Mouse (Mus musculus) T-helper 2 cell (primary cell): ENCODE results near the gene Hrc.
"Not testable (repeated sequence)": the region's sequence is repeated elsewhere in the genome, so short reads cannot be mapped to it uniquely, and the experiment has no call there.

Experiments
- in situ Hi-C: fragments of 300-600 bp; cut with MboI, MseI; formaldehyde crosslinking; loops from one replicate; pipeline ENCODE4 v1.15.1; 2025; ENCODE audit warnings: high pct_unique_total_duplicates

Hrc gene

DNA sequence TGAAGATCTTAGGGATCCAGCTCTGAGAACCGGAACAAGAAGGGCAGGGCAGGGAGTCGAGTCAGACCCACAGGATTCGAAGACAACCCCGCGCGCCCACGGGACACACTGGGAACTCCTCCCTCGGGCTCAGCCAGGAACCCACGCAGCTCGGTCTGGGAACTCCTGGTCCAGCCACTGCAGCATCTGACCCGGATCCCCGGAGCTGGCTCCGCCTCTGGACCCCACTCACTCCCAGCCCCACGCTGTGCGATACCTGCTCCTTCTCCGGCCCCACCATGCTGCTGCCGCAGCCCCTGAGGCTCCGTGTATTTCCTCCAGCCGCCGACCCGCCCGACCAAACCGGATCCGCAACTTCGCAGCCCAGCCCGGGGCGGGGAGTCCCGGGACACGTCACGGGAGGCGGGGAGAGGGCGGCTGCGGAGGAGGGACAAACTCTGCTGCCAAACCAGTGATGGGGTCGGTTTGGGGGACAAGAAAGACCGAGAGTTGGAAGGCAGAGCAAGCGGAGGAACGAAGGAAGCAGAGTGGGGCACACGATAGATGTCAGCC is 1.6 kb upstream of the Hrc start, which contains the start of gene Trpm4:
Gene Trpm4 (minus strand): TSS at position 350 of the 552 bp plus-strand sequence.
- in situ Hi-C loops = no loop called here

DNA sequence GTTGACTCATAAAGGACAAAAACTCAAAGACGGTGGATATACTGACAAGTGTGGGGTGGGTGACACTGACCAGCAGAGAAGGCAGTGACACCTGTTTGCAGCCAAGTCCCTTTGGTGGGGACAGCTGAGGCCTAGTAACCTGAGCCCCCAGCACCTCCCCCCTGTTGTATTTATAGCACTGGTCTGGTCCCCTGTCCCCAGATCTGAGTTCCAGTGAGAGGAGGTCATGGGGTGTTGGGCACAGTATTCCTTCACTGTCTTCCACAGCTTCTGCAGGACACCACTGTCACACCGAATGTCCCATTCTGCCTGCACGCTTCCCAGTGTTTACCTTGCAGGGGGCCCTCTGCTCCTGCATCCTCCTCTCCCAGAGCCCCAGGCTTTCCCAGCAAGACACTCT is 485 bp upstream of the Hrc start:
- in situ Hi-C loops = no loop called here

DNA sequence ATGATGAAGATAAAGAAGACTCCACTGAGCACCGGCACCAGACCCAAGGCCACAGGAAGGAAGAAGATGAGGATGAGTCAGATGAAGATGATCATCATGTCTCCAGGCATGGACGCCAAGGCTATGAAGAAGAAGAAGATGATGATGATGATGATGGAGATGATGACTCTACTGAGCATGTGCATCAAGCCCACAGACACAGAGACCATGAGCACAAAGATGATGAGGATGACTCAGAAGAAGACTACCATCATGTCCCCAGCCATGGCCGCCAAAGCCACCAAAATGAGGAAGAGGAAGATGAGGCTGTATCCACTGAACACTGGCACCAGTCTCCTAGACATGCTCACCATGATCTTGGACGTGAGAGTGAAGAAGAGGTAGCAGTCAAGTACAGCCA is 1.2 kb downstream of the Hrc start:
- in situ Hi-C loops = no loop called here

DNA sequence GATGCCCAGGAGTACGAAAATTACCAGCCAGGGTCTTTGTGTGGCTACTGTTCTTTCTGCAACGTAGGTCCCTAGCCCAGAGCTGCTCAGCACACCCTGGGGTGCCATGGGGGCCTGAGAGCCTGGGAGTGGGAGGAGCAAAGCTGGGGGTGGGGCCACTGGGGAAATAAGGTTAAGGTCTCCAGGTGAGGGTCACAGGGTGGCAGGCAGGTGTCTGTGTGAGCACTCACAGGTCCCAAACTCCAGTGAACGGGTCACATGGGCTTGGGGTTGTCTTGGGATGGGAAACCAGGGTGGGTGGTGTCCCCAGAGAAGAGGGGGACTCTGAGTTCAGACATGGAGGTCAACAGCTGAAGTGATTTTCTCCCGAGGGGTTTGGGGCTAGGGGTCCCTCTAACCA is 2.4 kb downstream of the Hrc start:
- in situ Hi-C loops = no loop called here

DNA sequence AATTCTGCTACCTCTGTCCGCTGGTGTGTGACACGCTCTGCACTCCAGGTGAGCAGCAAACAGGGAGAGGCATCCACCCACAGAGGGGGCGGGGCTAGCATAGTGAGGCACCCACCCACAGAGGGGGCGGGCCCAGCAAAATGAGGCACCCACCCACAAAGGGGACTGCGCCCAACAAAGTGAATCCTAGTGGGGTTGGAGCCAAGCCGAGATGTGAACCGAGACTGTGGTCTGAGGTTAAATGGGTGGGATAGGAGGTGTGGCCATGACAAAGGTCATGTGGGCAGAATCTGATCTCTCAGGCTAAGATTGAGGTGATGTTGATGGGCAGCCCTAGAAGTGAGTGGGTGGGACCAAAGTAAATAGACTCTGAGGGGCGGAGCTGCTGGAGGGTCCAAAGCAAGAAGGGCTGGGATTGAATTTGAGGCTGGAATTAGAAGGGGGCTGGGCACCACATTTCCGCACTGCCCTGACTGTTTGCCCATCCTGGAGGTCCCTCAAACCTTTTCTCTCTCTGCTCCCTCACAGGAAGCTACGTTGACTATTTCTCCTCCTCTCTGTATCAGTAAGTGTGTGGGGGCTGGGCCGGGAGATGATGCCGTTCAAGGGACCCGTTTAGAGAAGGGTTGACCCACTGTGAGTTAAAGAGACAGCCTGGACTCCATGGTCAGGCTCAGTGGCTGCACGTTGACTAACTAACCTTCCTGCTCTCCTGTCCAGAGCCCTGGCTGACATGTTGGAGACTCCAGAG is 3.2 kb downstream of the Hrc start:
- in situ Hi-C loops = no loop called here

DNA sequence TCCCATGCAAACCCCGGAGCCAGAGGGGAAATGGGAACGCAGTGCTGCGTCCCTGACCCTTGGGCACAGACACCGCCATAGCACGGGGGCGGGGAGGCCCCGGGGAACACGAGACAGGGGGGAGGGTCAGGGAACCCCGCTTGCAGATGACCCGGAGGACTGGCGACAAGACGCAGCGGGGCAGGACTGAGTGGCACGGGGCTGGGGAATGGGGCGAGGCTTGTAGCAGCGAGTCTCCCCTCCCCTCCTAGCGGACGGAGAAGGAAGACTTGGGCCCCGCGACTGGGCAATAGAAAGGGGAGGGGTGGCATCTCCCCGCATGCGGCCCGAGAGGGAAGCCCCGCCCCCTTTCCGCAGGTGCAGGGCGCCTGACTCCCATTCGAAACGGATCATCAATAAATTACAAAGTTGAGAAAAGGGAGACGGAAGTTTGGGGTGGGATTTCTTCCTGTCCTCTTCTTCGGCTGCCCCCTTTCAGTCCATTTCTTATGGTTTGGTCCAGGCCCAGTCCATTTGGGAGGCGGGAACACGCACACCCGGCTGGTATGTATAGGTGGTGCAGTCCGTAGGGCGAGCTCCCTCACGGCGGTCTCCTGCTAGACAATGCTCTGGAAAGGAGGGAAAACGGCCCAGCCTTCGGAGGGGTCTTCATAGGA is 4.4 kb downstream of the Hrc start:
- in situ Hi-C loops = loop anchor here (5.0 kb wide), 1 partner anchor 32 kb away; no protein-coding TSS in a partner anchor

DNA sequence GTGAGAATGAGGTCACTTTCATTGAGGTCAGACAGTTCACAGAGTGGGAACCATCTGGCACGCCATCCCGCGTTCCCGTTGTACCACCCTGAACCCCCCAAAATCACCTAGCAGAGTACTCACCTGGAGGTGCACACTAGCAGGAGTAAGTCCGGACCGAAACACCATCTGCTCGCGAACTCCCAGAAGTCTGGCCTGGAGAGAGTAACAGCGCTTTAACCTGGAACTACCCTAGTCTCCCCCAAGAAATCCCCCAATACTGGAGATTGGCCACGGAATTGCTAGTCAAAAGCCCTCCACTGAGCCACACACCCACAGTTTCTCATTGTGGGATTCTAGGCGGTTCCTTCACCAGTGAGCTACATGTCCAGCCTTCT is 5.0 kb downstream of the Hrc start:
- in situ Hi-C loops = loop anchor here (5.0 kb wide), 1 partner anchor 33 kb away; no protein-coding TSS in a partner anchor

DNA sequence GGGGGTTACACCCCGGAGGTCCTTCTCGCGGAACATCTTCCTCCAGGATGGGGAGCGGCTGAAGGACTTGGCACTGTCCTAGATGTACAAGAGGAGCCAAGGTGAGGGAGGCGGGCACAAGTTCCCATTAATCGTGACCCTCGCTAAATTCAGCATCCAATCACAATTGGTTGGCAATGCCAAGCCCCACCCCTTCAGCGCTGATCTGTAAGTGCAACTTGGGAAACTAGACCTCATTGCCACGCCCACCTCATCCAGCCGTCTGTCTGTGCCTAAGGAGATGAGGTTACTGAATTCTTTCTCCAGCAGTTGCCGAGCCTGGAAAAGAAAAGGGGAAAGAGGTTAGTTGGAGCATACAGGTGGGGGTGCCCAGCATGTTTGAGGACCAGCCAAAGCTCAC is 5.6 kb downstream of the Hrc start:
- in situ Hi-C loops = loop anchor here (5.0 kb wide), 1 partner anchor 33 kb away; no protein-coding TSS in a partner anchor

DNA sequence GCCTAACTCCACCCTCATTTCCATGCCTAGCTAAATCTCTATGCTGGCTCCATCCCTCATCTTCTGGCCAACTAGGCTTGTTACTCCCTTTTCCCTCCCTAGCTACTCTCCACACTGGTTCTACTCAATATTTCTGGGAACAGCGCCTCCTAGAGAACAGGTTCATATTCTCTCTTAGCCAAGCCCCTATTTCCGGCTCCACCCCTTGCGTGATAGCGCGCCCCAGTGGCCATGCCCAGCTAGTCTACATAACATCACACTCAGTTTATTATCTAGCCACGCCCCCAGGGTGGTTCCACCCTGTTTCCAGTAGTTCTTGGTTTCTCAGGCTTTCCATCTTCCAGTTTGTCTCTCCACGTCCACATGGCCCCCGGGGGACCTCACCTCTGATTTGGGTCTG is 6.2 kb downstream of the Hrc start:
- in situ Hi-C loops = loop anchor here (5.0 kb wide), 1 partner anchor 34 kb away; no protein-coding TSS in a partner anchor

DNA sequence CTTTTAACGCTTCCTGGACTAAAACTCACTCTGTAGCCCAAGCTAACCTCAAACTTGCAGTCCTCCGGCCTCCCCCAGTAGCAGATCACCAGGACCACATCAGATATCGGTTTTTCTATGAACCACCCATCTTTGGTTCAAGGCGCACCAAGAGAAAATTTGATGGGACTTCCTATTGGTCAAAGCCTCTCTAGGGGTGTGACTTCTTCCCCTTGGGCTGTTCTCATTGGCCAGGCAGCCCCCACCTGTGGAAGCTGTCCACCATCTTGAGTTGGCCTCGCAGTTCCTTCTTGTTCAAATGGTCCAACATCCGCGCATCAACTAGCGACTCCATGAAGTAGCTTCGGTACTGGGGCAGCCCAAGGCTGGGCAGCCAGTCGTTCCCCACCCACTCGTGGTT is 7.0 kb downstream of the Hrc start:
- in situ Hi-C loops = loop anchor here (5.0 kb wide), 1 partner anchor 35 kb away; no protein-coding TSS in a partner anchor

DNA sequence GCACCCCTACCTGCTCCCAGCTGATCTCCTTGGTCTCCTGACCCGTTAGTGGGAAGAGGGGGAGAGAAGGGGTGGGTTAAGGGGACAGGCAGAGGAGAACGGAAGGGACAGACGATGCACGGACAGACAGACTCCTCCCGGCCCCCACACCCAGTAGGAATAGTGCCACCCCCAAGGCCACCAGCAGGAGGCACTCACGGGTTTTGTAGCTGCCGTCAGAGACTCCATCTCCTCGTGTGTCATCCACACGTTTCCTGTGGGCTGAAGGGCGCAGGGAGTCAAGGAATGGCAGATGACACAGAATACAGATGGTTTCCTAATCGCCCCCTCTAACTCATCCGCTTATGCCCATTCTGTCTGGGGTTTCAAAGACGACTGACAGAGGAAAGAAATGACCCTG is 8.5 kb downstream of the Hrc start:
- in situ Hi-C loops = loop anchor here (5.0 kb wide), 1 partner anchor 36 kb away; no protein-coding TSS in a partner anchor

DNA sequence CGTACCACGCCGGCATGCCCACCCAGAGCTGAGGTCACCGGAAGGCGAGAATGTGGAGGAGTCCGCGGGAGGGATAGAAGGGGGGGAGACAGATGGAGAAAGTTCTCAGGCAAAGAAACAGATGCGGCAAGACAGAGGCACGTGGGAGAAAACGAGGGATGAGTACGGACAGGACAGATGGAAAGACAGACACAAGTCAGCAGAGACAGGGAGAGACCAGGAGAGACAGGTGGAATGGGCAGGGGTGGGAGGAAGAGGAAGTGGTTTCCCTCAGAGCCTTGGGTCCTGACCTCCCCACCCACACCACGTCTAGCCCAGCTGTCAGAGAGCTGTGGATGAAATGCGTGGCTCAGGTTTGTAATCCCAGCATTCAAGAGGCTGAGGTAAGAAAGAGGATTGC is 11.8 kb downstream of the Hrc start:
- in situ Hi-C loops = no loop called here

DNA sequence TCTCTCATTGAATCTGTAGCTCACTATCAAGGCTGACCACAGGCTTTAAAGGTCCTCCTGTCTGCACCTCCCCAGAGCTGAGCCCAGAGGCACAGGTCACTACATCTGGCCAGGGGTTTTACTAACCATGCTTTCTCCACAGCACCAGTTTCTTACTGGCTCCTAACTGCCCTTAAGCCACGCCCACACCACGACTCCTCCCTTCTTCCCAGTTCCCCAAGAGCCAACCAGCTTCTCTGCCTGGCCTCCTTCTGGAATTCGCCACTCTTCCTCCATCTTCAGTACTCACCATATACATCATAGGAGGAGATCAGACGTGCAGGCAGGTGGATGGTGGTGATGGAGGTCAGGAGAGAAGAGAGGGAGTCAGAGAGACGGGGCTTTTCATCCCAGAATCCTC is 18.0 kb downstream of the Hrc start:
- in situ Hi-C loops = no loop called here

DNA sequence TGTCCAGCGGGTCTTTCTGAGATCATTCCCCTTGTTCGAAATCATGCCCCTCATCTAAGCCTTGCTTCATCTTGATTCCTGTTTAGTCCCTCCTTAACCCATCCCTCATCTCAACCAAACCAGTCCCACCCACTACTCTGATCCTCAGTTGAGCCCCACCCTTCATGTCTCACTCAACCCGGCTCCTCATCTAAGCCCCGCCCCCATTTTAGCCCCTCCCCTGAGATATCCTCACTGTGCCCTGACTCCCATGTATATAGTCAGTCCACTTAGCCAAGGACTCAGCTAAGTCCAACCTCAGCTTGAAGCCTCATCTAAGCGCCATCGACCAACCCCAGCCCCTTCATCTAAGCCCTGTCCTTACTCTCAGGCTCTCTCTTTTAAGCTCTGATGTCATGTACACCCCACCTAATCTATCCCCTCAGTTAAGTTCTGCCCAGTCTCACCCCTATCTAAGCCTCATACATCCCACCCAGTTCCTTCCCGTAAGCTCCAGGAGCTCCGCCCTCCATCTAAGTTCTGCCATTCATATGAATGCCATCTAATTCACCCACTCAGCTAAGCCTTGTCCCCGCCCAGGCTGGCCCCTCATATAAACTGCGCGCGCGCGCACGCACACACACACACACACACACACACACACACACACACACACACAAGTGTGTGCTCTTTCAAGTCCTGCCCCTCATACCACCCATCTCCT is 20.4 kb downstream of the Hrc start:
- in situ Hi-C loops = no loop called here

DNA sequence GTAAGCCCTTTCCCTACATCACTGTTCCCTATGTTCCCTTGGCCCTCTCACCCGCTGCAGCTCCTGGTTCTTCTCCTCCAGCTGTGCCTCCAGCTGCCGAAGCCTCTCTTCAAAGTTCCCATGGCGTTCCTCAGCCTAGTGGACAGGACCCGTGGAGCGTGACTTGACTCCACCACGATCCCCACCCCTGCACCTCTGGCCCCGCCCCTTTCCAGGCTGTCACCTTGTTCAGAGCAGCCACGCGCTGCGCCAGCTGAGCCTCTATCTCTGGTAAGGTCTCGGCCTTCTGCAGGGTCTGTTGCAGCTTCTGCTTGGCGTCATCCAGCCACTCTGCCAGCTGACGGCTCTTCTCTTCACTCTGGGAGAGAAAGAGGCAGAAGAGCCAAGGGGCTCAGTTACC is 21.0 kb downstream of the Hrc start:
- in situ Hi-C loops = no loop called here

DNA sequence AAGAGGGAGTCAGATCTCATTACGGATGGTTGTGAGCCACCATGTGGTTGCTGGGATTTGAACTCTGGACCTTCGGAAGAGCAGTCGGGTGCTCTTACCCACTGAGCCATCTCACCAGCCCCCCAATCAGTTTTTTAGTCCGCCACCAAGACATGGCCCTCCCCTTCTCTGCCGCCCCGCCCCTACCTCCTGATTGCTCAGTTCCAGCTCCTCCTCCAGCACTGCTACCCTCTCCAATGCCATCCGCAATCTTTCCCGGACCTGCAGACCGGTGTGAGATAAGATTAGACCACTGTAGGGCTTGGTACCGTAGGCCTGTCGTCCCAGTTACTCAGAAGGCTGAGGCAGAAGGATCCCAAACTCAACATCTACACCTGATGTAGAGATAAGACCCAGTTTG is 24.0 kb downstream of the Hrc start:
- in situ Hi-C loops = not testable (repeated sequence)

DNA sequence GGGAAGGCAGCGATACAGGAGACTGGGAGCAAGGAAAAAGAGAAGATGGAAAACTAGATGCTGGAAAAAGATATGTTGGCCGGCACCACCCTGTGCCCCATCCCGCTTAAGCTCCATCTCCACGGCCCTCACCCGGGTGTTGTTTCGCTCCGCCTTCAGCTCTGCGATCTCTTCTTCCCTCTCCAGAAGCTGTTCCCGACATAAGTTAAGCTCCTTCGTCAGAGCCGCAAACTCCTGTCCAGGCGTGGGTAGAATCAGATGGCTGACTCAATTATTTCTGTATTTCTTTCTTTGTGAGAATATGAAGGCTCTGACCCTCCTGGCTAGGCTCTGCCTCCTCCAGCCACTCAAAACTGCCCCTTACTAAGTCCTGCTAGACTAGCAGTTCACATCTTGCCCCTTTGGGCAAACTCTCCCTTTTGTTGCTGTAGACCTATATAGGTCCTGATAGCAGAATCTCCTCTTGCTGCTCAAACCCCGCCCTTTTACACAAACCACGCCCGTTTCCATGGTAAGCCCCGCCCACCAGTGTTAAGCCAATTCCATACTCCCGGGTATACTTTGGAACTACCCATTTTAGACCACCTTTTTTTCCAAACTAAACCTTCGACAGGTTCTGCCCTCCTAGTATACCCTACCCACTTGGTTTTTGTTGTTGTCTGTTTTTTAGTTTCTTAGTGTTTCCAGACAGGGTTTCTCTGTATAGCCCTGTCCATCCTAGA is 25.5 kb downstream of the Hrc start:
- in situ Hi-C loops = no loop called here

DNA sequence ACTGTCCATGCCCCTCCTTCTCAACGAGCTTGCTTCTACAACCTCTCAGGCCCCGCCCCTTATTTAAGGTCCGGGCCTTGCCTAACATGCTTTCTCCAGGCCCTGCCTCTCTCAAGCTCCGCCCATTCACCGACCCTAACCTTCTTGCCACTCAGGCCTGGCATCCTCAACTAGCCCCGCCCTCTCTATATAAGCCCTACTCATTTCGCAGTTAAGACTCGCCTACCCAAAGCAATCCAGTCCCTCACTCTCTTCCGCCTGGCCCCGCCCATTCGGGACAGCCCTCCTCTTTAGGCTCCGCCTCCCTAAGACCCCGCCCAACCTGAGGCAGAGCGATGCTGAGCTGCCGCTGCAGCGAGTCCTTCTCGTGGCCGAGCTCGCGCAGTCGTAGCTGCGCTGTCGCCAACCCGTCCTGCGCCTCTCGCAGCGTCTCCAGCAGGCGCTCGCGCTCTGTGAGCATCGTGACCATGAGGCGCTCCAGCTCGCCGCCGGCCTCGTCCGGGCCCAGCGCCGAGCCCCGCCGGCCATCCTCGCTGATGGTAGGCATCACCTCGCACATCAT is 26.2 kb downstream of the Hrc start:
- in situ Hi-C loops = no loop called here

DNA sequence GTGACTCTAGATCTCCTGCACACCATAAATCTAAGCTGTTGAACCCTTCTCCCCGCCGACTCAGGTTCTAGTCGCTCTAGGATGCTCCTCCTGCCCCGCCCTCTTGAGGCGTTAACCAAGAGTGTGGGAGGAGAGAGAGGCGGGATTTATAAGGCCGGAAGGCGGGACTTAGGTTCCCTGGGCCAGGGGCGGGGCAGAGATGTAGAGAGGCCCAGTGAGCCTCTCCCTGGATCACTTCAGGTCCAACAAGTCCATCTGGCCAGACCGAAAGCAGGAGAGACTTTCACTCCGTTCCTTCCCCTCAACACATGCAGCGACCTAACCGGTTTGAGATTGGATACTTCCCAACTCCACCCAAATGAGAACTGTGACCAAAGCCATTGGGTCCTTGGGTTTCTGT is 27.7 kb downstream of the Hrc start:
- in situ Hi-C loops = no loop called here

DNA sequence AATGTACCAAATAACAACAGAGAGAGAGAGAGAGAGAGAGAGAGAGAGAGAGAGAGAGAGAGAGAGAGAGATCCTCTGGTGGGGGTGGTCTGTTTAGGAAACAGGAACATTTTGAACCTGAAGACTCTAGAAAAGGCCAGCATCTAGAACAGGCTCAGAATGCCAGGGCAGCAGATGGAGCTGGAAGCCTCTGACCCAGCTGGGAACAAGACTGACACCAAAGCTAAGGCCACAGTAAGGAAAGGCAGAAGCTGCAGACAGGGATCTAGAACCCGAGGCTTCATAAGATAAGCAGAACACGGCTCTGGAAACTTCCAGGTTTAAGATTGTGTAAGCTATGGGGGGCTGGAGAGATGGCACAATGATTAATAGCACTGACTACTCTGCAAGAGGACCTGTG is 28.9 kb downstream of the Hrc start:
- in situ Hi-C loops = no loop called here
